ENCODE assay signal across 11 mouse cellular contexts in the genomic region with DNA sequence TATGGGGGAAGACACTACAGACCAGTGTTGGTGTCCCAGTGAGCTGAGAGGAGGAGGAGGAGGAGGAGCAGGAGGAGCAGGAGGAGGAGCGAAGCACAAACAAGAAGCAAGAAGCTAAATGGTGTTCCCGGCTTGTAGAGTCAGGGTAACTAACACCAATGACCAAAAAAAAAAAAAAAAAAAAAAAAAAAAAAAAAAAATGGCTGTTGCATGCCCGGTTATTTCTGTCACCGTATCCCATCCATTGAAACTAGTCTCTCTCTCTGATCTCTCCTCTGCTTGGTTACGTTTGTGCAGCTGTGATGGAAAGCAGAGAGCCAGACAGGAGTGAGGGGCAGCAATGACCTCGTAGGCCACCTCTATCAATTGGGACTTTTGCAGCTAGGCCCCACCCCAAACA. TPM values are rescaled to one million over a fixed set of nuclear protein-coding genes. Genes with fewer than 3 reads are reported as not detected.
"Had no signal": no experiment of that assay in that cellular context is flagged by ENCODE, and none has a peak within 500 bp of the region (broad histone marks: within the 10 kb centered on the region; RNA-seq: fewer than 3 reads in every experiment).

No protein-coding gene starts in this region.

- H3K9ac ChIP-seq: liver, embryonic 15.5 days; lung, embryonic 14.5 days; midbrain, embryonic 12.5 days; neural tube, embryonic 13.5 days; neural tube, embryonic 15.5 days; stomach, embryonic 15.5 days had no signal

- ATAC-seq: midbrain, embryonic 16.5 days had no signal

- H3K27ac ChIP-seq: liver, embryonic 15.5 days; midbrain, embryonic 10.5 days; midbrain, embryonic 12.5 days; neural tube, embryonic 13.5 days; neural tube, embryonic 15.5 days; stomach, embryonic 15.5 days; stomach, postnatal 0 days had no signal

- H3K36me3 ChIP-seq: liver, embryonic 15.5 days; midbrain, embryonic 10.5 days; midbrain, embryonic 12.5 days; neural tube, embryonic 15.5 days; stomach, embryonic 15.5 days had no signal

- H3K4me2 ChIP-seq: lung, embryonic 14.5 days; midbrain, embryonic 12.5 days; neural tube, embryonic 13.5 days; neural tube, embryonic 15.5 days; stomach, embryonic 15.5 days had no signal

- H3K27me3 ChIP-seq: midbrain, embryonic 12.5 days; neural tube, embryonic 13.5 days; neural tube, embryonic 15.5 days; stomach, embryonic 15.5 days had no signal

- H3K9me3 ChIP-seq: liver, embryonic 15.5 days; midbrain, embryonic 10.5 days; midbrain, embryonic 12.5 days; neural tube, embryonic 13.5 days; neural tube, embryonic 15.5 days; stomach, embryonic 15.5 days had no signal

- H3K4me3 ChIP-seq: midbrain, embryonic 10.5 days; midbrain, embryonic 12.5 days; myocyte; neural tube, embryonic 13.5 days; neural tube, embryonic 15.5 days; stomach, embryonic 15.5 days had no signal

RNA-seq across cellular contexts. Expression of gene Creg2, which starts 35.7 kb away (rescaled TPM):
- total RNA-seq: megakaryocyte-erythroid progenitor cell, adult 5-6 weeks had no signal
- polyA plus RNA-seq: liver, embryonic 15.5 days; myocyte had no signal
